Mouse (Mus musculus) forebrain, postnatal 0 days (tissue): ENCODE results near the gene Pex14. TPM values are rescaled to one million over a fixed set of nuclear protein-coding genes. Genes with fewer than 3 reads are reported as not detected.

Source experiments
- ATAC-seq: fragments of 200-750 bp; cut with Nextera tagmentation; 2 replicates; pipeline ENCODE4 v1.8.0; 2017; ENCODE audit warnings: mild to moderate bottlenecking, moderate library complexity
- DNase-seq: peaks from one replicate; pipeline ENCODE4 v3.0.0-alpha.2; 2015
- H3K27ac ChIP-seq: fragments of 300-500 bp; sonication (generic); 2 replicates; pipeline ENCODE4 v1.5.1; 2014; ENCODE audit warnings: low read depth, mild to moderate bottlenecking, antibody characterized with exemption, low read length, moderate library complexity, mixed read lengths
- H3K27me3 ChIP-seq: fragments of 300-500 bp; sonication (generic); 2 replicates; pipeline ENCODE4 v1.6.1; 2014; ENCODE audit warnings: mild to moderate bottlenecking, low read length, mixed read lengths; ENCODE audit not compliant: insufficient read depth
- H3K36me3 ChIP-seq: fragments of 300-500 bp; sonication (generic); 2 replicates; pipeline ENCODE4 v1.6.1; 2014; ENCODE audit warnings: mild to moderate bottlenecking, moderate library complexity; ENCODE audit not compliant: insufficient read depth
- H3K4me1 ChIP-seq: fragments of 300-500 bp; sonication (generic); 2 replicates; pipeline ENCODE4 v1.6.1; 2014; ENCODE audit warnings: antibody characterized with exemption; ENCODE audit not compliant: insufficient read depth
- H3K4me2 ChIP-seq: fragments of 300-500 bp; sonication (generic); 2 replicates; pipeline ENCODE4 v1.6.1; 2014; ENCODE audit warnings: low read depth, mild to moderate bottlenecking, moderate library complexity
- H3K4me3 ChIP-seq: fragments of 300-500 bp; sonication (generic); 2 replicates; pipeline ENCODE4 v1.5.1; 2014; ENCODE audit warnings: low read depth, low read length, mixed read lengths
- H3K9ac ChIP-seq: fragments of 300-500 bp; sonication (generic); 2 replicates; pipeline ENCODE4 v1.6.1; 2014; ENCODE audit warnings: mild to moderate bottlenecking
- H3K9me3 ChIP-seq: fragments of 300-500 bp; sonication (generic); 2 replicates; pipeline ENCODE4 v1.6.1; 2016; ENCODE audit warnings: low read length
- CTCF ChIP-seq: sonication (generic); IDR thresholded peaks from 2 replicates; pipeline ENCODE4 v1.5.1; 2016; ENCODE audit warnings: antibody characterized with exemption, control low read depth, low read depth
- WGBS: fragments of 180-500 bp; shearing (Covaris S2); extraction: QIAGEN DNeasy Blood & Tissue Kit; methylation state at CpG from one replicate; pipeline ENCODE4 v1.1.7; 2014; 5-methylcytosine and 5-hydroxymethylcytosine counted together
- polyA plus RNA-seq: library from polyadenylated mRNA; unstranded; fragments of >200 nt; fragmentation: Nextera tagmentation; extraction: Ambion mirVana; gene quantifications from 2 replicates; pipeline ENCODE4 v1.2.1, GENCODE M21; 2015
- total RNA-seq: library from RNA; depleted of rRNA; stranded (reverse); fragments of >200 nt; gene quantifications from 2 replicates; pipeline ENCODE4 v1.2.3, GENCODE M21; 2014; rRNA removed

Pex14 gene
- total RNA-seq (61.3 and 66.5 TPM in 2 replicates), polyA plus RNA-seq (64.8 and 66.6 TPM in 2 replicates)

DNA sequence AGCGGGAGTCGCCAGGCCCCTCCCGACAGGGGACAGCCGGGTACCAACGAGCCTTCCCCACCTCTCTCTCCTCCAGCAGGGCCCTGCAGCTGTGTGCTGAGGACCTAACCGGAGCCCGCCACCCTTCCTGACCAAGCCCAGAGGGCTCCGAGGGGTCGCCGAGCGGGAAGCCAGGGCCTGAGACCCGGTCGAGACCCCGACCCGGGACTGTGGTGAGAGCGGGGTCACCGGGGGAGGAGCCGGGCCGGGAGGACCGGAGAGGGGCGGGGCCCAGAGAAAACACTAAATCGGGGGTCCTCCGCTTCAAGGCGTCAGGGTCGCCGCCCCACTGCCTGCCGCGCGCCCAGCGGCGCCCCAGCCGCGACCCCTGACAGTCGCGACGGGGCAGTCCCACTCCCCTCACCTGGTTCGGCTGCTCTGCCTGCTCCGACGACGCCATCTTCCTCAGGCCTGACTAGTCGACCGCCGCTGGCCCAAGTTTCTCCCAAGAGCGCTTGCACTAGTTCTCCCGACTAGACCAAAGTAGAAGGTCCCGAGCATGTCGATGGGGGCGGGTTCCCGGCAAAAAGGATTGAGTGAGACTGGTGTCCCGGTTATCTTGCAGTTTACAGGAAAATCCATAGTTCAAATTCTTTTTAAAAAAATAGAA, at the start of gene Pex14:
Pex14 (minus strand) TSS at position 508 of the 649 bp plus-strand sequence.
- ATAC-seq, result peak; percentile 81
- Histone ChIP-seq H3K27me3 (no peaks in the 10 kb centered on the region), H3K9me3 (no peaks in the 10 kb centered on the region), H3K4me3 (peak within 1 kb of the TSS; percentile 79), H3K27ac (peak within 1 kb of the TSS; percentile 60; the same call in 1 of the 2 replicates), H3K4me2 (peak within 1 kb of the TSS; percentile 74), H3K4me1 (0 out of 2 replicates have a peak, but pooled peaks cover 6% of the 10 kb centered on the region), H3K9ac (peak within 1 kb of the TSS; percentile 79), H3K36me3 (no peaks in the 10 kb centered on the region)
- WGBS, result 1% methylated on average over 46 of the region's 50 CpGs
- TF ChIP-seq CTCF, result no peak
- DNase-seq, result peak; percentile 93

- ATAC-seq (no peak), DNase-seq (no peak)
- no peak overlapping the region for H3K27ac ChIP-seq
- H3K27me3 ChIP-seq, result no peaks in the 10 kb centered on the region
- WGBS, result 88% methylated on average over 9 of the region's 9 CpGs
- TF ChIP-seq CTCF, result no peak
- no peak overlapping the region for H3K4me3 ChIP-seq
- no peak overlapping the region for H3K4me2 ChIP-seq
- no peaks in the 10 kb centered on the region for H3K4me1 ChIP-seq
- H3K9ac ChIP-seq, result no peak overlapping the region
- H3K9me3 ChIP-seq, result no peaks in the 10 kb centered on the region
- peaks cover 40% of the 10 kb centered on the region for H3K36me3 ChIP-seq
Measured at GRCm38 (mm10) chr4:149149196-149149595, 49.5 kb upstream of the Pex14 start.

- no peaks in the 10 kb centered on the region for H3K27me3 ChIP-seq
- H3K9me3 ChIP-seq, result no peaks in the 10 kb centered on the region
- no peak for DNase-seq
- H3K4me1 ChIP-seq, result no peaks in the 10 kb centered on the region
- no peak for TF ChIP-seq CTCF
- H3K27ac ChIP-seq, result no peak overlapping the region
- no peak overlapping the region for H3K4me2 ChIP-seq
- no peak overlapping the region for H3K4me3 ChIP-seq
- WGBS, result 77% methylated on average over 4 of the region's 4 CpGs
- ATAC-seq, result no peak
- H3K36me3 ChIP-seq, result peaks cover 29% of the 10 kb centered on the region
- H3K9ac ChIP-seq, result no peak overlapping the region
Measured at GRCm38 (mm10) chr4:149148084-149148483, 48.4 kb upstream of the Pex14 start.

- no peak overlapping the region for H3K9ac ChIP-seq
- no peaks in the 10 kb centered on the region for H3K4me1 ChIP-seq
- H3K36me3 ChIP-seq, result peaks cover 23% of the 10 kb centered on the region
- 90% methylated on average over 7 of the region's 7 CpGs for WGBS
- no peak overlapping the region for H3K4me3 ChIP-seq
- H3K27me3 ChIP-seq, result no peaks in the 10 kb centered on the region
- H3K9me3 ChIP-seq, result no peaks in the 10 kb centered on the region
- H3K27ac ChIP-seq, result no peak overlapping the region
- TF ChIP-seq CTCF, result no peak
- DNase-seq, result no peak
- no peak for ATAC-seq
- no peak overlapping the region for H3K4me2 ChIP-seq
Measured at GRCm38 (mm10) chr4:149147528-149147927, 47.9 kb upstream of the Pex14 start.

GRCm38 (mm10) chr4:149145151-149145550, 45.5 kb upstream of the Pex14 start:
- peaks cover 9% of the 10 kb centered on the region for H3K36me3 ChIP-seq
- H3K9ac ChIP-seq, result no peak overlapping the region
- TF ChIP-seq CTCF, result no peak
- 86% methylated on average over 4 of the region's 4 CpGs for WGBS
- H3K9me3 ChIP-seq, result no peaks in the 10 kb centered on the region
- H3K4me2 ChIP-seq, result no peak overlapping the region
- no peak overlapping the region for H3K27ac ChIP-seq
- ATAC-seq, result no peak
- H3K4me3 ChIP-seq, result no peak overlapping the region
- H3K27me3 ChIP-seq, result no peaks in the 10 kb centered on the region
- H3K4me1 ChIP-seq, result no peaks in the 10 kb centered on the region
- DNase-seq, result no peak

DNA sequence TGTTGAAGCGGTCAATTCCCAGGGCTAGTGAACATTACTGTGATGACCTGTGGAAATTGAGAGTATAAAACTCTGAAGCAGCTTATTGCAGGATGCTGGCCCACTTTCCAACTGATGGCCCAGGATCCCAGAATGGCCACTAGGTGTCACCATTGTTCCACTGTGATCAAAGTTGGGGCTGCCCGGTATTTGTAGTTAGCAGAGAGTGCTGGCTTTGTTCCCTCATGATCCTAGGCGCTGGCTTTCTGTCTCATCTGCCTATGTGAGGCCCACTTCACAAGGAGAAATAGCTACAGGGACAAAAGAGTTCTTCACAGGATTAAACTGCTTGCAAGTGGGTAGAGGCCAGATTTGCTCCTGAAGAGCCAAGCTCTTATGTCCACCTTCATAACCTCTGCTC, 44.8 kb upstream of the Pex14 start:
- Histone ChIP-seq H3K4me1 (no peaks in the 10 kb centered on the region), H3K36me3 (peaks cover 2% of the 10 kb centered on the region), H3K9me3 (no peaks in the 10 kb centered on the region), H3K4me3 (no peak overlapping the region), H3K27ac (no peak overlapping the region), H3K9ac (no peak overlapping the region), H3K27me3 (no peaks in the 10 kb centered on the region), H3K4me2 (no peak overlapping the region)
- 1% methylated on average over 3 of the region's 3 CpGs for WGBS
- TF ChIP-seq CTCF, result peak; percentile 97
- ATAC-seq (peak; percentile 96), DNase-seq (peak; percentile 94)

GRCm38 (mm10) chr4:149143594-149143993, 43.9 kb upstream of the Pex14 start:
- Histone ChIP-seq H3K4me3 (no peak overlapping the region), H3K9me3 (no peaks in the 10 kb centered on the region), H3K9ac (no peak overlapping the region), H3K4me1 (no peaks in the 10 kb centered on the region), H3K4me2 (no peak overlapping the region), H3K27me3 (no peaks in the 10 kb centered on the region), H3K27ac (no peak overlapping the region), H3K36me3 (no peaks in the 10 kb centered on the region)
- 30% methylated on average over 4 of the region's 4 CpGs for WGBS
- DNase-seq (no peak), ATAC-seq (no peak)
- no peak for TF ChIP-seq CTCF
